Mouse (Mus musculus) intestine, embryonic 16.5 days (tissue): ENCODE results near the gene Esyt2. TPM values are rescaled to one million over a fixed set of nuclear protein-coding genes. Genes with fewer than 3 reads are reported as not detected.

Experiments used
- ATAC-seq: fragments of 200-750 bp; cut with Nextera tagmentation; 2 replicates; pipeline ENCODE4 v1.8.0; 2017; ENCODE audit warnings: moderate TSS enrichment, moderate library complexity
- H3K27ac ChIP-seq: fragments of 300-500 bp; sonication (generic); 2 replicates; pipeline ENCODE4 v1.5.1; 2014; ENCODE audit warnings: mild to moderate bottlenecking, low read length
- H3K27me3 ChIP-seq: fragments of 300-500 bp; sonication (generic); replicated peaks from 2 replicates; pipeline ENCODE4 v1.6.1; 2014; ENCODE audit warnings: low read length, control low read depth, mixed read lengths; ENCODE audit not compliant: control insufficient read depth, insufficient read depth
- H3K36me3 ChIP-seq: fragments of 300-500 bp; sonication (generic); 2 replicates; pipeline ENCODE4 v1.6.1; 2014; ENCODE audit warnings: low read length, control low read depth; ENCODE audit not compliant: control insufficient read depth, insufficient read depth
- H3K4me1 ChIP-seq: fragments of 300-500 bp; sonication (generic); 2 replicates; pipeline ENCODE4 v1.6.1; 2014; ENCODE audit warnings: low read length, control low read depth, mixed read lengths; ENCODE audit not compliant: control insufficient read depth, insufficient read depth
- H3K4me2 ChIP-seq: fragments of 300-500 bp; sonication (generic); 2 replicates; pipeline ENCODE4 v1.6.1; 2014; ENCODE audit warnings: low read depth, low read length, control low read depth
- H3K4me3 ChIP-seq: fragments of 300-500 bp; sonication (generic); 2 replicates; pipeline ENCODE4 v1.5.1; 2014; ENCODE audit warnings: mild to moderate bottlenecking, low read length
- H3K9ac ChIP-seq: fragments of 300-500 bp; sonication (generic); 2 replicates; pipeline ENCODE4 v1.6.1; 2014; ENCODE audit warnings: low read depth, low read length
- H3K9me3 ChIP-seq: fragments of 300-500 bp; sonication (generic); 2 replicates; pipeline ENCODE4 v1.6.1; 2016; ENCODE audit warnings: low read length, control low read depth; ENCODE audit not compliant: control insufficient read depth
- WGBS: fragments of 180-500 bp; shearing (Covaris S2); extraction: QIAGEN DNeasy Blood & Tissue Kit; methylation state at CpG from one replicate; pipeline ENCODE4 v1.1.7; 2014; 5-methylcytosine and 5-hydroxymethylcytosine counted together
- polyA plus RNA-seq: library from polyadenylated mRNA; unstranded; fragments of >200 nt; fragmentation: Nextera tagmentation; extraction: Ambion mirVana; gene quantifications from 2 replicates; pipeline ENCODE4 v1.2.1, GENCODE M21; 2015

The Esyt2 gene
- polyA plus RNA-seq, 1 experiment from 2014 or later = 15.7 TPM

GRCm38 (mm10) chr12:116326159-116326558, 45.2 kb downstream of the Esyt2 start:
- Histone ChIP-seq H3K4me1 (no peaks in the 10 kb centered on the region), H3K36me3 (no peaks in the 10 kb centered on the region), H3K4me2 (no peak overlapping the region), H3K9ac (no peak overlapping the region), H3K4me3 (no peak overlapping the region), H3K27ac (peak overlapping the region; percentile 83), H3K27me3 (no peaks in the 10 kb centered on the region), H3K9me3 (no peaks in the 10 kb centered on the region)
- no peak for ATAC-seq
- WGBS = 59% methylated on average over 1 of the region's 1 CpGs

GRCm38 (mm10) chr12:116334253-116334652, 53.3 kb downstream of the Esyt2 start:
- no peak for ATAC-seq
- WGBS = 82% methylated on average over 5 of the region's 5 CpGs
- Histone ChIP-seq H3K4me3 (no peak overlapping the region), H3K27ac (no peak overlapping the region), H3K9me3 (no peaks in the 10 kb centered on the region), H3K27me3 (no peaks in the 10 kb centered on the region), H3K36me3 (no peaks in the 10 kb centered on the region), H3K4me1 (no peaks in the 10 kb centered on the region), H3K9ac (no peak overlapping the region), H3K4me2 (no peak overlapping the region)

GRCm38 (mm10) chr12:116340160-116340559, 59.2 kb downstream of the Esyt2 start:
- Histone ChIP-seq H3K4me1 (no peaks in the 10 kb centered on the region), H3K36me3 (no peaks in the 10 kb centered on the region), H3K4me2 (no peak overlapping the region), H3K27ac (no peak overlapping the region), H3K9ac (no peak overlapping the region), H3K27me3 (no peaks in the 10 kb centered on the region), H3K4me3 (no peak overlapping the region), H3K9me3 (no peaks in the 10 kb centered on the region)
- 89% methylated on average over 1 of the region's 1 CpGs for WGBS
- no peak for ATAC-seq

GRCm38 (mm10) chr12:116348755-116349286, 67.8 kb downstream of the Esyt2 start:
- no peak for ATAC-seq
- no peak overlapping the region for H3K4me3 ChIP-seq
- no peaks in the 10 kb centered on the region for H3K36me3 ChIP-seq
- H3K4me2 ChIP-seq = no peak overlapping the region
- no peak overlapping the region for H3K27ac ChIP-seq
- H3K9me3 ChIP-seq = no peaks in the 10 kb centered on the region
- H3K4me1 ChIP-seq = no peaks in the 10 kb centered on the region
- H3K27me3 ChIP-seq = no peaks in the 10 kb centered on the region
- H3K9ac ChIP-seq = no peak overlapping the region

GRCm38 (mm10) chr12:116349376-116349775, 68.4 kb downstream of the Esyt2 start:
- no peaks in the 10 kb centered on the region for H3K27me3 ChIP-seq
- no peak overlapping the region for H3K4me3 ChIP-seq
- no peaks in the 10 kb centered on the region for H3K4me1 ChIP-seq
- ATAC-seq = no peak
- no peaks in the 10 kb centered on the region for H3K9me3 ChIP-seq
- 83% methylated on average over 2 of the region's 2 CpGs for WGBS
- no peak overlapping the region for H3K9ac ChIP-seq
- H3K4me2 ChIP-seq = no peak overlapping the region
- no peak overlapping the region for H3K27ac ChIP-seq
- H3K36me3 ChIP-seq = no peaks in the 10 kb centered on the region

- WGBS = 90% methylated on average over 4 of the region's 4 CpGs
- no peak overlapping the region for H3K27ac ChIP-seq
- no peaks in the 10 kb centered on the region for H3K9me3 ChIP-seq
- no peak for ATAC-seq
- no peak overlapping the region for H3K4me2 ChIP-seq
- H3K27me3 ChIP-seq = no peaks in the 10 kb centered on the region
- H3K9ac ChIP-seq = no peak overlapping the region
- no peaks in the 10 kb centered on the region for H3K4me1 ChIP-seq
- H3K4me3 ChIP-seq = no peak overlapping the region
- no peaks in the 10 kb centered on the region for H3K36me3 ChIP-seq
Measured at GRCm38 (mm10) chr12:116351022-116351421, 70.0 kb downstream of the Esyt2 start.

- Histone ChIP-seq H3K4me3 (no peak overlapping the region), H3K27ac (no peak overlapping the region), H3K27me3 (no peaks in the 10 kb centered on the region), H3K4me1 (no peaks in the 10 kb centered on the region), H3K9me3 (no peaks in the 10 kb centered on the region), H3K36me3 (no peaks in the 10 kb centered on the region), H3K4me2 (no peak overlapping the region), H3K9ac (no peak overlapping the region)
- ATAC-seq = no peak
- 80% methylated on average over 5 of the region's 5 CpGs for WGBS
Measured at GRCm38 (mm10) chr12:116352404-116352803, 71.4 kb downstream of the Esyt2 start.

- Histone ChIP-seq H3K9me3 (no peaks in the 10 kb centered on the region), H3K4me2 (no peak overlapping the region), H3K36me3 (no peaks in the 10 kb centered on the region), H3K27ac (no peak overlapping the region), H3K27me3 (no peaks in the 10 kb centered on the region), H3K4me1 (no peaks in the 10 kb centered on the region), H3K9ac (no peak overlapping the region), H3K4me3 (no peak overlapping the region)
- ATAC-seq = no peak
- 91% methylated on average over 3 of the region's 3 CpGs for WGBS
Measured at GRCm38 (mm10) chr12:116354694-116355093, 73.7 kb downstream of the Esyt2 start.

GRCm38 (mm10) chr12:116362091-116362490, 81.1 kb downstream of the Esyt2 start:
- Histone ChIP-seq H3K4me2 (no peak overlapping the region), H3K9ac (no peak overlapping the region), H3K9me3 (no peaks in the 10 kb centered on the region), H3K4me3 (no peak overlapping the region), H3K27ac (no peak overlapping the region), H3K27me3 (no peaks in the 10 kb centered on the region), H3K4me1 (no peaks in the 10 kb centered on the region), H3K36me3 (peaks cover 11% of the 10 kb centered on the region)
- no peak for ATAC-seq

GRCm38 (mm10) chr12:116366900-116367299, 85.9 kb downstream of the Esyt2 start:
- no peaks in the 10 kb centered on the region for H3K9me3 ChIP-seq
- ATAC-seq = no peak
- no peaks in the 10 kb centered on the region for H3K27me3 ChIP-seq
- peaks cover 12% of the 10 kb centered on the region for H3K36me3 ChIP-seq
- H3K27ac ChIP-seq = no peak overlapping the region
- H3K4me3 ChIP-seq = no peak overlapping the region
- no peak overlapping the region for H3K9ac ChIP-seq
- WGBS = 83% methylated on average over 3 of the region's 3 CpGs
- H3K4me1 ChIP-seq = no peaks in the 10 kb centered on the region
- no peak overlapping the region for H3K4me2 ChIP-seq
